Mouse (Mus musculus) ovary, postnatal 10 days (tissue): ENCODE results near the gene Olfr976.
"Not testable (repeated sequence)": the region's sequence is repeated elsewhere in the genome, so short reads cannot be mapped to it uniquely, and the experiment has no call there.

Source experiments
- DNase-seq: peaks from one replicate; pipeline ENCODE4 v3.0.0; 2022; ENCODE audit warnings: low spot score

Olfr976 gene

DNA sequence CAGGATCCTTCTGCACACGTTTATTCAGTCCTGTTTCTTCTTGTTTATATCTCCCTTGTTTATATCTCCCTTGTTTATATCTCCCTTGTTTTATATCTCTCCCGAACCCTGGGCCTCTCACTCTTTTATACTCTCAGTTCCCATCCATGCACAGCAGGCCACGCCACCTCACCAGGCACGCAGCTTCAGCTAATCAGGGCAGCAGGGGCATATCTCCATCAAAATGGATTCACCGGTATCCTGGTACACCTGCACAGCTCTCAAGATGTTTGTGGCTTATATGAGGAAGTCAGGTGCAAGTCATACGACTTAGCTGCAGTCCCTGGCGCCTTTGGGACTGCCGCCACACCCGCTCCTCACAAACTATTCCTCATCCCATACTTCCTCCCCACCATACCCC, at the start of gene Olfr976:
Gene Olfr976, minus strand, starts transcription at position 101 of the 400 bp plus-strand sequence.
- not testable (repeated sequence) for DNase-seq

DNA sequence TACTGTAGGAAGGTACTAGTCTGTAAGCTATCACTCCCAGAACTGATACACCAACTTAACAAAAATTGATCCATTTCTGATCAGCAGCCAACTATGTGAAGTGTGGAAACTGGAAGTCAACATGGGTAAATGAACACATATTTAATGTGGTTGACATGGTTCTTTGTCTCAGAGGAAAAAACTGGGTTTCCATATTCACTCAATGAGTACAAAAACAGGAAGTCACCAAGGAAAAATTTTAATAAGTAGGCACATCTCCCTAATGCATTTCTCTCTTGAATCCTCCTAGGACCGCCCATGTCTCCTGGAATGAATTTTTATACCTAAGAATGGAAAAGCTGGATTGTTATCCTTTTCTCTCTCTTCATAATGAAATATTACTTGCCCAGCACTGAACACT, 48.5 kb upstream of the Olfr976 start, which contains the start of gene Olfr980:
Gene Olfr980, minus strand, starts transcription at position 101 of the 400 bp plus-strand sequence.
- DNase-seq: no peak

DNA sequence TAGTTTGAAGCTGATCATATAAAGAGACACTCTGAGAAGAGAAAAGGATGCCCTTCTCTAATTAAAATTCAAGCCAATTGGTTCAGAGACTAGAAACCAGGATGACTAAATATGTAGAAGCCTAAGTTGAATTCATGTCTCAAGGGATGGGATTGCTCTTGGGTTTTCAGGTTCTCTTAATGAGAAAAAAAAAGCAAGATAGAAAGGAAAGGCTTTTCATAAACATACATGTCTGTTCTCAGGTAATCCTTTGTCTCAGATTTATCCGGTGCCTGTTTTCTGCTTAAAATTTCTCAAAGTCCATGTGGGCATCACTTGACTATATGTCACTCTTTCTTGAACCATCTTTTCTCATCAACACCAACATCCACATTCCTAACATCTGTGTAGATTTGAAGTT, 42.4 kb upstream of the Olfr976 start, which contains the start of gene Olfr979:
Gene Olfr979, minus strand, starts transcription at position 101 of the 400 bp plus-strand sequence.
- DNase-seq: no peak

DNA sequence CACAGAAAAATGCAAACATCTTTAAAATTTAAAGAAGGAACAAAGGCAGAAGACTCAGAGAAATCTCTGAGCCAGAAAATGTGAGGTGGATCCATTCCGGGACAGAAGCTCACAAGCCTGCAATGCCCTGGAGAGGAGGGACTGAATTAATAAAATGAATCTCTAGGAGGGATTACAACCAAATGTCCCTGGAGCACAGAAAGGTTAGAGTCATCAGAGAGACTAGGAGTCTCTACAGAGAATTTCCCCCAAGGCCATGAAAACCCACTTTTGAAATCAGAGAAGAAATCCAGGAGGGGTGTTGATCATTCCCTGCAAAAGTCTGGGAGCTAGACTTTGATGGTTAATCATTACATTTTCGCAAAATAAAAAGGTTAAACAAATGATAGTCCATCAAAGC, 30.9 kb upstream of the Olfr976 start, which contains the start of gene Olfr978:
Gene Olfr978, plus strand, starts transcription at position 301 of the 400 bp plus-strand sequence.
- DNase-seq: no peak

DNA sequence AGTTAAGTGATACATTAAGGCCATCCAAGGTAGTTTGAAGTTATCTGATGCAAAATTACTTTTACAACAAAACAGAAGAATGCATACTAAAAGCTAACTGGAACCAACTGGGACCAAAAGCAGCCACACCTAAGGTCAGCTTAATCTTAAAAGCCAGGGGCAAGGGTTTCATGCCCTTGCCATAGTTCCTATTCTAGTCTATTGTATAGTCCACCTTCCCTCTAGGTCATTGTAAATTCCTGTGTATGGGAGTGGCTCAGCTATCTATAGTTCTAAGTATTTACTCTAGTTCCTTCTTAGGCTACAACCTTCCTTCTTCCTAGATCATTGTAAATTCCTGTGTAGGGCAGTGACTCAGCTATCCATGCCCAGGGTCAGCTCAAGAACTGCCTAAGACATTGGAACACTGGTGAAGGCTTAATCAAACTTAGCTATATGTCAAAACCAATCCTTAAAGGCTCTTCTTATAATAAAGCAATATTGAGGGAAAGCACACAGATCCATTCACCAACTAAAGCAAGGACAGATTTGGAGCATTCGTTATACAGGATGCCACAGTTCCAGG, 15.7 kb upstream of the Olfr976 start:
- not testable (repeated sequence) for DNase-seq

DNA sequence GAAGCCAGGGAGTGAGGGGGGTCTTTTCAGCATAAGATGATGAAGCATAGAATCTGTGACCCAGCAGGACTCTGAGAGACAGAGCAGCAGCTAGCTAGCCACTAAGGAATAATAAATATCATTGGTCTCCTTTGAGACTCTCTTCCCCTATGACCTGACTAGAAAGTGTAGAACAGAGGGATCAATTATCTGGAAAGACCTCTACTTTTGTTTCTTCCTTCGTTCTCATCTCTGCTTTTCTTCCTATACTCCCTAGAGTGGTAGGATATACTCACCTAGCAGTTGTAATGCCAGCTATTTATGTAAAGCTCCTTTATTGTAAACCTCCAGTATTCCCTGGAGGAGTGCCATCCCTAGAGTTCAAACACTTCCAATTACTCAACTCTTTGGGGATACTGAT, 9.0 kb downstream of the Olfr976 start, which contains the start of gene Olfr975:
Gene Olfr975, minus strand, starts transcription at position 101 of the 400 bp plus-strand sequence.
- no peak for DNase-seq

DNA sequence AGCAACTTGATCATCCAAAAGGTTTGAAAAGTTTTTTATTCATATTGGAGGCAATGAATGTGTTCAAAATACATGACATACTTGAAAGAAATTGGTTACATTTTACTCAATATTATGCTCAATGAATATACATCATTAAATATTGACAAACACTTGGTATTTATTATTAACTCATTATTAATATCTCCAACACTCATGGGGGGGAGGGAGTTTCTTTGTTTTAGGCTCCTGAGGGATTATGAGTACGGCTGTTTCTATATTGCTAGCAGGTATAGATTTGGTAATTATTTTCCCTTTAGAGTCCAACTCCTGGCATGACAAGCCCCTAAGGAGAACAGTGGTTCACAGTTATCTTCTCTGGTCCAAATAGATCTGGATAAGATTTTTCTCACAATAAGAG, 23.7 kb downstream of the Olfr976 start, which contains the start of gene Olfr974:
Gene Olfr974, plus strand, starts transcription at position 301 of the 400 bp plus-strand sequence.
- DNase-seq: no peak

DNA sequence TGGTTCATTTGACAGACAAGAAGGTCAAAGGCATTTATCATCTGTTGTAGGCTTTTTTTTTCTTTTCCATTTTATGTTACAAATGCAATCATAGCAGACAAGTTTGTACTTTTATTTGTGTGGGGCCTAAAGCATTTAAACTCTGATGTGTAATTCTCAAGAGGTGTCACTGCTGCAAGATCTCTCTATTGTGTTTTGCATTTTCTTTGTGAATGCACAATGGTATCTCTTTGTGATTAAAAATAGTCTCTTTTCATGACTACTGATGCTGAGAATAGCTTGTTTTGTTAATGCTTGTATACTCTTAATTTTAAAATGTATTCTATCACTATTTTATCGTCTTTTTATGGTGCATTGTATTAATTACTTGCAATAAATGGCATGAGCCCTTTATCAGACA, 32.1 kb downstream of the Olfr976 start:
- not testable (repeated sequence) for DNase-seq

DNA sequence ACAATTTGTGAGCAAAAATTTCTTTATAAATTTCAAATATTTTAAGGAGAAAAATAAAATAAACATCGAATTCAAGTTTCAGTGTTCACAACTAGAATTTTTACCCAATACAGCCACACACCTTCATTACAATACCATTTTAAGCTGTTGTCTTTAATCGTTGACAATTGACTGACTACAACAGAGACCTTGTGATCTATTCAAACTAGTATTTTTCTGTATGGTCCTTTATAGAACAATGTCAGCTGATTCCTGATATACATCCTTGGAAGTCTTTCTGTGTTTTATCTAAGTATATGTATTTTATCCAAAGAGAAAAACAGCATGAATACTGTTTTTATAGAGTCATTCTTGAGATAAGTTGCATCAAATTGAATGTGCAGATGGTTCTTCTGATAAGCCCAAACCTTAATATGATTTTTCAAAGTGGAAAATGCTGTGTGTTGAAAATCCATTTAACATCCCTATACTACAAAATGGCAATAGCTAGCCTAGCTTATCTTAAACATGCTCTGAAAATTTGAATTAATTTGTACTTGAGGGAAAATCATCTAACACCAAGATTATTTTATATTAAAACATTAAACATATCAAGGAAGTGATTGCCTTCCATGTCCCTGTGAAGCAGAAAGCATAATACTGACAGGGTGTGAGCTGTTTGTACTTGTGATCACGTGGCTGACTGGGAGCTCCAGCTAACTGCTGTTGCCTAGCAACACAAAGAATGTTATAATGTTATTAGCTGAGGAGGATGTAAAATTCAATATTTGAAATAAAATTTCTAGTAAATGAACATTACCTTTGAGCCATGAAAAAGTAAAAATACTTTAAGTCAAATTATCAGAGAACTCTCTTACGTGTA, 32.7 kb downstream of the Olfr976 start:
- not testable (repeated sequence) for DNase-seq

DNA sequence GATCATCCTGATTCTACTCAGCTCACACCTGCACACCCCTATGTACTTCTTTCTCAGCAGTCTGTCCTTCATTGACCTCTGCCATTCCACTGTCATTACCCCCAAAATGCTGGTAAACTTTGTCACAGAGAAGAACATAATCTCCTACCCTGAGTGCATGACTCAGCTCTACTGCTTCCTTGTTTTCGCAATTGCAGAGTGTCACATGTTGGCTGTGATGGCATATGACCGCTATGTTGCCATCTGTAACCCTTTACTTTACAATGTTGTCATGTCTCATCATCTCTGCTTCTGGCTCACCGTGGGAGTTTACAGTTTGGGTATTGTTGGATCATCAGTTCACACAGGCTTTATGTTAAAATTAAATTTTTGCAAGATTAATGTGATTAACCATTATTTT, 51.0 kb downstream of the Olfr976 start:
- DNase-seq: no peak

DNA sequence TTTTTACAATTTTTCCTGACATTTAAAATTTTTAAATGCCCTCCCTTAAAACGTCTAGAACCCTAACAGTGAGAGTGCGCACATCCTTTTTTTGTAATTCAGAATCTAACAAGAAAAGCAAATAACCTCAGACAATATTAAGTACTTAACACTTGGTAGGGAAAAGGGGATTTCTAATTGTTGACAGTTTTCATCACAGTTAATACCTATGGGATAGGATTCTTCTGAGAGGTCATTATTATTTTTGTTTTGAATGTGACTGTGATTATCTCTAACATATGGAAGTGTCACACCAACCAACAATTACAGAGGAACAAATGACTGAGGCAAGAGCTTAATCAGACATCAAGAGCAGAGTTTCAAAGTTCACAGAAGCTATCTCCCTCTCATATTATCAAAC, 53.9 kb downstream of the Olfr976 start, which contains the start of gene Olfr229:
Gene Olfr229, plus strand, starts transcription at position 301 of the 400 bp plus-strand sequence.
- no peak for DNase-seq

DNA sequence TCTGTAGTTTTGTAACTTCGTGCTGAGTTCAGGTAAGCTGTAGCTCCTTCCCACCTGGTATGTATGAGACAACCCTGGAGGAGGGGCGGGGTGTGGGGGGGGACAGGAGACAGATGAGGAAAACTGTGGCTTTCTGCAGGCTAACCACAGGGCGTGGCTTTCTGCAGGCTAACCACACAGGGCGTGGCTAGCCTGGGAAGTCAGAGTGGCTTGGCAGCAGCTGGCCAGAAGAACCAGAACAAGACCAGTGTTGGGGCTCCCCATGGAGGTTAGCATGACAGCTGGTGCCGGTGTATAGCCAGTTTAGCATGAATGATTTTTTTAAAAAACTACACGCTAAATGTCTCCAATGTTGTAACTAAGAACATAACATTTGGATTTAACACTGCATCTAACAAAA, 55.8 kb downstream of the Olfr976 start:
- no peak for DNase-seq
